9 mouse cellular contexts compared by ENCODE assay signal in genomic region chr5:14218677-14219076, GRCm38 (mm10).
DNase-seq lines count a peak whose midpoint lies in the region.
"Had no signal": no experiment of that assay in that cellular context is flagged by ENCODE, and none has a peak within 500 bp of the region (broad histone marks: within the 10 kb centered on the region; RNA-seq: fewer than 3 reads in every experiment).

No protein-coding gene starts in this region.

- DNase-seq in cerebellum, postnatal 10 days = peak; percentile 61 to 68
- no peak for DNase-seq in cerebellum, adult 9-11 months
- peak; percentile 20 to 38 for DNase-seq in left cerebral cortex, adult 18-20 months (ENCODE audit: low spot score in 2 of 2)
- DNase-seq in left cerebral cortex, postnatal 36 days (ENCODE audit: low spot score in 2 of 2) = no peak
- DNase-seq in R1 (ENCODE audit: low read depth, low spot score) = peak; percentile 4
- DNase-seq in left cerebral cortex, postnatal 25 days (ENCODE audit: low spot score in 2 of 2) = peak; percentile 43 to 69
- DNase-seq in heart, postnatal 14 days = no peak
- DNase-seq in ovary, adult 18-20 months (ENCODE audit: low spot score) = no peak
- DNase-seq: gastrocnemius, postnatal 25 days had no signal

- intact Hi-C loops in left cerebral cortex, postnatal 36 days (cut with DNase I) = loop anchor here (2.0 to 5.0 kb wide), 2 partner anchors 588 to 1656 kb away; no protein-coding TSS in a partner anchor
- intact Hi-C loops in left cerebral cortex, postnatal 25 days (cut with DNase I) = loop anchor here (10.0 kb wide), 1 partner anchor 304 kb away; no protein-coding TSS in a partner anchor
- intact Hi-C loops in heart, postnatal 14 days (cut with DNase I) = no loop called here

Comparison
In these comparisons a context has a peak if more than half of its experiments do, and no peak if none do; other contexts are left out.
1. DNase-seq: peak in cerebellum, postnatal 10 days (2 of 2), left cerebral cortex, adult 18-20 months (2 of 2), R1 (single experiment) and left cerebral cortex, postnatal 25 days (2 of 2); none in cerebellum, adult 9-11 months (single experiment), left cerebral cortex, postnatal 36 days (0 of 2), heart, postnatal 14 days (0 of 2) and ovary, adult 18-20 months (single experiment).